Mouse (Mus musculus): ENCODE results near the gene Tm4sf19.
"Not testable (repeated sequence)": the region's sequence is repeated elsewhere in the genome, so short reads cannot be mapped to it uniquely, and the experiment has no call there.

The Tm4sf19 gene

DNA sequence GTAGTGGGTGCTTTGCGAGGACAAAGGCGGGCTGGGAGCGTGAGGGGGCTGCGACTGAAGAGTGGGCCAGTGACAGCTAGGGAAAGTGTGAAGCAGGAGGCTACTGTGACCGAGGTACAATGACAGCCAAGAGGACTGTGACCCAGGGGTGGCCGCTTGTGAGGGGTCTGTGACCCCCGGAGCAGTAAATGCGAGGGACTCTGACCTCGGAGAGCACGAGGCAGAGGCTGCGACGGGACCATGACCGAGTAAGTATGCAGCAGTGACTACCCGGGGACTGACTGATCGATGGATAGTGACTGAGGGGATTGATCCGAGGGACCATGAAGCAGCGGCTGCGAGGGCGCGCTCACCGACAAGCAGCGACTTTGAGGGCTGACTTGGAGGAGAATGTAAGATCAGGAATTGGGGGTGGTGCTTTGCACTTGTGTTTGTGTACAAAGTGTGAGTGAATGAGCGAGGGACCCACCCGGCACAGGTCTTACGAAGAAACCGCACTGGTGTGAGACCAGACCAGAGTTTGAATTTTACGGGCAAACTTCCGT, 30.8 kb downstream of the Tm4sf19 start:
- no peak for DNase-seq

DNA sequence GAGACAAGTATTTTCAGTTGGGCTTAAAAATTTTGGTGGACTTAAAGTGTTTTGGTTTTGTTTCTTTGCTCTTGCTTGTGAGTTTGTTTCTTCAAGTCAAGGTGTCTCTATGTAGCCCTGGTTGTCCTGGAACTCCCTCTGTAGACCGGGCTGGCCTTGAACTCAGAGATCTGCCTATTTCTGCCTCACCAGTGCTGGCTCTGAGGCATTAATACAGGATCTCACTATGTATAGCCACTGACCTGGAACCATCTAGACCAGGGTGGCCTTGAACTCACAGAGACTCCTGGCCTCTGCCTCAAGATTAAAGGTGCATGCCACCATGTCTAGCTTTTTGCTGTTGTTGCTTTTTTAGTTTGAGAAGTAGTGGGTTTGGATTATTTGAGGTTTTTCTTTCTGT, 31.6 kb downstream of the Tm4sf19 start:
- no peak for DNase-seq

DNA sequence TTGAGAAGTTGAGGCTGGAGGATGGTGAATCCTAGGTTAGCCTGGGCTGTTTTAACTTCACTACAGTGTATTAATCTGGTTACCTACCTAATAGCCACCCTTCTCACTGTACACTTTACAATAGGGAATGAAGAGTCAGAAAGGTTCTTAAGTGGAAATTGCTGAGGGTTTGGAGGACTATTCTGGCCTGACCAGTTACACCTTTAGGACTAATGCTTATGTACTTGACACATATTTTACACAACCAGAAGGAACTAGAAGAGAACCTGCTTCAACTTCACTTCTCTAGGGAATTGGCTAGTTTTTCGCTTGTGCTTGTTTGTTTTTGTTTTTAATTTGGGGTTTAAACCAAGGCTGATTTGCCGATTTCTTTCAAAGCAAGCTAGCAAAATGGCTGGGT, 32.8 kb downstream of the Tm4sf19 start:
- no peak for DNase-seq

DNA sequence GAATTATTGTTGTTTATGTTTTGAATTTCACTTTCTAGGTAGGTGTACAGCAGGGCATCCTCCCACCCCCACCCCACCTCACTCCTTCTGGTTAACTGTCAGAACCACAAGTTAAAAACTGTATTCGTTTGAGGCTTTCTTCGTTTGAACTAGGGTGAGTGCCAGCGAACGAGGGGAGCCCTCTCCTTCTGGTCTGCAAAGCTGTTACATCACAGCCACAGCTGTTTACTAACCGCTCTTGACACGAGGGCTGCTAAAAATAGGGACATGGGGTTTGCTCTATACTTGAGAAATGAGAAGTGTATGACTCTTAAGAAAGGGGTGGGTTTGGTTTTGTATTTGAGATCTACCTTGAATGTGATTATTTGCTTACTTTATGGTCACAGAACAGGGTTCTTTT, 33.8 kb downstream of the Tm4sf19 start:
- no peak for DNase-seq

DNA sequence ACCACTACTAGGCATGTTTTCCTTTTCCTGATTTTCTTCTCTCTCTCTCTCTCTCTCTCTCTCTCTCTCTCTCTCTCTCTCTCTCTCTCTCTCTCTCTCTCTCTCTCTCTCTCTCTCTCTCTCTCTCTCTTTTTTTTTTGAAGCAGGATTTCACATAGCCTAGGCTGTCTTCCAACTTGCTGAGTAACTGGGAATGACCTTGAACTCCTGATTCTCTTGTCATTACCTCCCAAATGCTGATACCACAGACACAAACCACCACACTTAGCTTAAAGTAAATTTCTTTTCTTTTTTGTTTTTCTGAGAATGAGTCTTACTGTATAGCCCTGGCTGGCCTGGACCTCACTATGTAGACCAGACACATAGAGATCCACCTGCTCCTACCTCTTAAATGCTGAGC, 34.4 kb downstream of the Tm4sf19 start:
- no peak for DNase-seq

DNA sequence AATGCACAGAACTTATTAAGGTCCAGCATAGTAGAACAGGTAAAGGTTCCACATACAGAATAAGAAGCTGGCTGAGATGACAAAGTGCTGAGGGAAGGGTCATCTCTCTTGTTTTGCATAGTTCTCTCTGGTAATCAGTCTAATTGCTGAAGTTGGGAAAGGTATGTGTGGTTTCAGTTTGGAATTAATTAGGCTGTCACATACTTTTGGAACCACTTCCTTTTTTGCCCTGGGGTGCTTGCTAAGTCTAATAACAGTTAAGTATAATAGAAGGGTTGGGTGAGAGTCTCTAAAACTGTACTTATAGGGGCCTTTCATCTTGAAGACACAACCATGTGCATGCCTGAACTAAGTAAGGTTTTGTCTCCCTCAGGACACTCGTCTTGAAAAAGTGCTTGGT, 36.4 kb downstream of the Tm4sf19 start:
- DNase-seq: no peak

DNA sequence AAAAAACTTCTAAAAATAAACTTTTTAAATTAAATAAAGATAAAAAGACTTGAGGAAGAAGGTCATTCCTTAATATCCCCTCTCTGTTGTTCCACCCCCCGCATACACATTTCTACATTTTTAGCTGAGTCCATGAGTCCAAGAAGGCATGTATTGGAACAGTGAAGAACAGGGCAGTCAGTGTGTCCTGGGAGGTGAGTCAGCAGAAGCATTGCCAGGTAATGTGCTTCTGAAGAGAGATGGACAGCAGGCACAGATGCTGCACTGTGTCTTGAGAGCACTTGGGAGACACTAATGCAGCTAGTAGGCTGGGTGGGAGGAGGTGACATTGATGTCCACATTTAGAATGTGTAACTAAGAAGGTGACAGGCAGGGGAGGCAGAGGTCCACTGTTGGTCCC, 37.0 kb downstream of the Tm4sf19 start:
- no peak for DNase-seq

DNA sequence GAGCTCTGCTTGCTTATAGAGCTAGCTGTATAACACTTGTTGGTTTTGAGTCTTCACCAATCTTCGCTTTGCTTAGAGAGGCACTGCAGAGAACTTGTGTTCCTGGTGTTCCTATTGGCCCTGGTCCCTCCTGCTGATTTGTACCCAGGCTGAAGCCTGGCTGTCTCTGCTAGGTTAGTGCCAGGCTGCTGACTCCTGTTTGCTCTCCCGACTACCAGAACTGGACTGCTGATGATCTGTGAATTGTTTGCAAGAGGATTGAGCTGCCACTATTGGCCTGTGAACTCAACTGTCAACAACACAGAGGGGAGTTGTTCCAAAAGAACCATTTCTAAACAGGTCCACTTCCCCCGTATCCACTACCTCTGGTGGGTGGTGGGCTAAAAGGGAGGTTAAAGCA, 41.1 kb downstream of the Tm4sf19 start:
- no peak for DNase-seq

DNA sequence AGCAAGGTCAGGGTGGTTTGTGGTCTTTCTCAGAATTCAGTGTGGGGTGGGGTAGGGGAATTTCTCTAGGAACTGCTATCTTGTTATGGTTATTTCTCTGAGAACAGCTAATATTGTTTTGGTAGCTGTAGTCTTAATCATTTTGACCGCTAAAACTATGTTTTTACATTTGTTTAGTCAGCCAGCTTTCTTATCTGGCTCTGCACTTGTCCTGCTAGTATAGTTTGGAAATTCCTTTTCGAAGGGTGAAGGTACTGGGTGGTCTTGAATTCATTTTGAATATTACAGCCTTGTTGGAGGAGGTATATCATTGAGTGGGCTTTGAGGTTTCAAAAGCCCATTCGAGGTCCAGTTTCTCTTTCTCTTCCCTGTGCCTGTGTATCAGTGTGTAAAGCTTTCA, 44.3 kb downstream of the Tm4sf19 start:
- not testable (repeated sequence) for DNase-seq

DNA sequence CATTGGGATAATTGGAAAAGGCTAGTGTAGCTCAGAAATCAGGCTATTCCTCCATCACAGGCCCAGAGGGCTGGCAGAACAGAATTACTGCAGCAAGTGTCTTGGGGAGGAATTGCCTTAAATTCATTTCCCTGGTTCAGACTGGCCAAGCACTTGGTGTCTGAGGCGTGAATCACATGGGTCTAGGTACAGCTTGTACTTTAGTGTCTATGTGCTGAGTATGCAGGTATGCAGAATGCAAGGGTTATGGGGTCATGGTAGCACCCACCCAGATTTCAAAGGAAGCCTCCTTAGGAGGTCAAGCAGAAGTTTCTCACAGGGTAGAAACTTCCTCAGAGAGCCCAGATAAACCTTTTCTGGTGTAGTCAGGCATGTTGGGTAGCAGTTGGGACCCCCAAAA, 45.3 kb downstream of the Tm4sf19 start:
- no peak for DNase-seq

DNA sequence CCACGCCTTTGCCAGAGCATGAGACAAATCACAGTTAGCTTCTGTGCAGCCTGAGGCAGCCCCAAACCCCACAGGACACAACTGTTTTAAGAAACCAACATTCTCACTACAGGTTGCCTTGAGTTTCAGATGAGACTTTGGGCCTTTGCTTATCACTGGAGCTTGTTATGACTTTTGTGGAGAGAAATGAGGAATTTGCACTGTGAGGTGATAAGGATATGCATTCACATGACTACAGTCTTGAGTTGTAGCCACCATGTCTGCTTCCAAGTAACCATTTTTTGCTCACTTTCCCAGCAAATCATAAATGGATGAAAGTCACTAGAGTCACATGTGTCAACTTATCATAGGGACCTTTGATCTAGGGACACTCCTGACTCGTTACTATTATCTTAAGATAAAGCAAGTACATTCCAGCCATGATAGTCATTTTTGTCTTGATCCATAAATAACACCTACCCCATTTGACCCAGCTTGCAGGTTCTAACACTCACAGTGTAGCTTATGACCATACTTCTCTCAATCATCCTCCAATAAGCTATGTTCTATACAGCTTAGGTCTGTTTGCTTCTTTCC, 46.3 kb downstream of the Tm4sf19 start:
- DNase-seq: no peak

DNA sequence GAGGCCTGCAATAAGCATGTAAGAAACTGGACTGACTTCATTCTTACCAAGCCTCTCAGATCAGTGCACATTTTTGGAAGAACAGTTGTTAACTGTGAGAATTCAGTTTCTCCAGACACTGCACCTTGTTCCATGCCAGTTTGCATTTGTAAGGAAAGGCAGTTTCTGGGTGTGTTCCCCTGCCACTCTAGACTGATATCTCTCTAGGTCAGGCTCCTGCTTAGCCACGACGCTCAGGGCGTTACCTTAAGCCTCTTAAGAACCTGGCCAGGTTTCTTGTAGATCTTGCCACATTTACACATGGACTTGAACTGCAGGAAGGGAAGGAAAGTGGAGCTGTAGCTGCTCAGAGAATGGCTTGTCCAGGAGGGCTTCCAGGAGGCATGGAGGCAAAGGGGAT, 49.4 kb downstream of the Tm4sf19 start:
- no peak for DNase-seq

DNA sequence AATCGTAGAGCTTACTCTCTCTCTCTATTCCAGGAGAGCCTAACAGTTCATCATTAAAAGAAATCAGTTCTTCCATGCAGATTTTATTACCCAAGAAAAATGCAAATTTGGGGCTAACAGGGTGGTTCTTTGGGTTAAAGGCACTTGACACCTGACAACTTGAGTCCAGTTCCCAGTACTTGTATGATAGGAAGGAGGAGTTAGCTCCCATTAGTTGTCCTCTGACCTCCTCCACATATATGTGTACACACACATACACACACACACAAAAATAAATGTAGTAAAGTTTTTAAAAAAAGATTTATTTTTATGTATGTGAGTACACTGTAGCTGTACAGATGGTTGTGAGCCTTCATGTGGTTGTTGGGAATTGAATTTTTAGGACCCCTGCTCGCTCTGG, 49.8 kb downstream of the Tm4sf19 start:
- DNase-seq: no peak

DNA sequence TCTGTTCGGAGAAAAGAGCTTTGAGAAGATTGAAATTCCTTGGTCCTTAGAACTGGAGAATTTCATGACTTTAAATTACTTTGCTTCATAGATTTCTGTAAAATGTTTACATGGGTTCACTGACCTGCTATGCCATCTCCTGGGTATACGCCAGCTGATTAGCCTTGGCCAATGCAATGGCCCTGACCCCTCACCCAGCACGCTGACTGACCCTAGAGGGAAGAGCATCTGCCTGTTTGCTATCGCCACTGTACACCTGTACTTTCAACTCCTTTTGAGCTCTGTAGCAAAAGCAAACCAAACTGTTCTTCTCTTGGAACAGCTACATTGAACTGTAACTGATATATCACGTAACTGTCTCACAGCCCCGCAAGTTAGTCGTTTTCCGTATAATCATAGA, 52.8 kb downstream of the Tm4sf19 start:
- no peak for DNase-seq

DNA sequence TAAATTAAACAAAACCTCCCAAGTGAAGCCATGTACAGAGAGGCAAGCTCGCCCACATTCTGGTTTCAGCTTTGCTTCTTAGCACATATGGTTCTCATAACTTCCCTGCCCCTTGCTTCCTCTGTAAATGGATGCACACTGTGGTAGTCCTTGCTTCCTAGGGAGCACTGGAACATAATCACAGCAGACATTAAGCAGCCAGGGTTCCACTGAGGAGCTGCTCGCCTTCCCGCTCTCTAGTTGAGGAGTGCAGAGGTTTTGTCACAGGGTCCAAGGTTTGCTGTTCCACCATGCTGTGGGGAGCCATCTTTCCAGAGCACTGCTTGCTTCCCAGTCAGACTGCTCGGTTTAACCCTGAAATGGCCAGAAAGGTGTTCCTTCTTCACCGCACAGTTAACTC, 54.3 kb downstream of the Tm4sf19 start:
- no peak for DNase-seq

DNA sequence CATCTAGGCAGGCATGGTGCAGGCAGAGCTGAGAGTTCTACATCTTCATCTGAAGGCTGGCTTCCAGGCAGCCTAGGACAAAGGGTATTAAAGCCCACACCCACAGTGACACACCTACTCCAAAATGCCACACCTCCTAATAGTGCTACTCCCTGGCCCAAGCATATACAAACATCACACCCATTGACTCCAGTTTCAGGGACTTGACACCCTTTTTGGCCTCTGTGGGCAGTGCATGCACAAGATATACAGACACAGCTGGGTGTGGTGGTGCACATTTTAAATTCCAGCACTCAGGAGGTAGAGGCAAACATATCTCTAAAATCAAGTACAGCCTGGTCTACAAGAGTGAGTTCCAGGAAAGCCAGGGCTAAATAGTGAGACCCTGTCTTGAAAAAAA, 55.8 kb downstream of the Tm4sf19 start:
- no peak for DNase-seq

DNA sequence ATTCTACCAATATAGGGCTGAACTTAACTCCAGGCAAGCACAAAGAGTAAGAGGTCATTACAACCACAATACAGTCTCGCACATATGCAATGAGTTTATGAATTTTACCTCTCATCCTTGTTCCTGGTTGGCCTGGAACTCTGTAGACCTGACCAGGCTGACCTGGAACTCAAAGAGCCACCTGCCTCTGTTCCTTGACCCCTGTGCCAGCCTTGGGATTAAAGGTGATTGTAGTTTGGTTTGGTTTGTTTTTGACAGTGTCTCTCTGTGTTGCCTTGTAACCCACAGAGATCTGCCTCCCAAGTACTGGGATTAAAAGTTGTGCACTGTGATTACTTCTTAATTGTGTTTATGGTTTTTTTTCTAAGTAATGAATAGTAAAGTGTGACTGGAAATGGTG, 56.5 kb downstream of the Tm4sf19 start:
- DNase-seq: no peak

Data from cerebellum, adult 8-10 months (tissue).